Mouse (Mus musculus) CH12.LX (cell line): Measurements from ENCODE around the gene Mlana. TPM values are rescaled to one million over a fixed set of nuclear protein-coding genes. Genes with fewer than 3 reads are reported as not detected.

Source experiments
- DNase-seq: peaks from one replicate; pipeline ENCODE4 v3.0.0-alpha.2; 2013; ENCODE audit errors: extremely low read depth
- H3K27ac ChIP-seq: 2 replicates; pipeline ENCODE4 v1.5.1; 2012; ENCODE audit warnings: low read depth, mild to moderate bottlenecking, control low read depth, moderate library complexity; ENCODE audit not compliant: insufficient read depth
- H3K27me3 ChIP-seq: replicated peaks from 2 replicates; pipeline ENCODE3; 2012; ENCODE audit warnings: inconsistent platforms
- H3K36me3 ChIP-seq, 2 experiments: replicated peaks in 1 of 2; 2 replicates each; pipeline versions ENCODE3 to v1.6.1; 2012; ENCODE audit warnings: inconsistent platforms in 1 of 2, low read length in 1 of 2, mild to moderate bottlenecking in 1 of 2, mixed read lengths in 1 of 2, moderate library complexity in 1 of 2; ENCODE audit not compliant: control insufficient read depth in 1 of 2, insufficient read depth in 1 of 2
- H3K4me1 ChIP-seq, 2 experiments: 2 replicates each; pipeline ENCODE4 v1.6.1; 2012; ENCODE audit warnings: inconsistent platforms in 1 of 2, moderate library complexity in 1 of 2; ENCODE audit not compliant: insufficient read depth in 2 of 2, control insufficient read depth in 1 of 2
- H3K4me2 ChIP-seq: 2 replicates; pipeline ENCODE4 v1.6.1; 2012; ENCODE audit warnings: low read depth, mild to moderate bottlenecking, control low read depth; ENCODE audit not compliant: poor library complexity, insufficient read depth, severe bottlenecking
- H3K4me3 ChIP-seq, 3 experiments: fragments of 150-350 bp in 1 of 3; sonication (generic) in 1 of 3; replicated peaks in 1 of 3; 2 replicates each; pipeline versions ENCODE3 to v1.5.1; 2011 to 2012; ENCODE audit warnings: low read depth in 2 of 3, low read length in 2 of 3, mild to moderate bottlenecking in 2 of 3, moderate library complexity in 2 of 3, control low read depth in 1 of 3, improper control_type of control experiment in 1 of 3, inconsistent platforms in 1 of 3, mixed read lengths in 1 of 3; ENCODE audit not compliant: poor library complexity in 1 of 3
- H3K79me2 ChIP-seq: replicated peaks from 2 replicates; pipeline ENCODE4 v1.6.1; 2012; ENCODE audit warnings: mild to moderate bottlenecking, moderate library complexity; ENCODE audit not compliant: control insufficient read depth, poor library complexity, insufficient read depth, severe bottlenecking; ENCODE audit errors: extremely low read depth
- H3K9ac ChIP-seq: 2 replicates; pipeline ENCODE4 v1.6.1; 2012; ENCODE audit warnings: low read depth, mild to moderate bottlenecking, control low read depth, moderate library complexity; ENCODE audit not compliant: insufficient read depth
- H3K9me3 ChIP-seq: replicated peaks from 2 replicates; pipeline ENCODE3; 2012; ENCODE audit warnings: low read length, inconsistent platforms, mixed read lengths
- CHD1 ChIP-seq: IDR thresholded peaks from 2 replicates; pipeline ENCODE4 v1.6.1; 2012; ENCODE audit warnings: low read depth, low read length, improper control_type of control experiment, inconsistent platforms
- ELF1 ChIP-seq: IDR thresholded peaks from 2 replicates; pipeline ENCODE4 v1.6.1; 2014; ENCODE audit warnings: low read depth, mild to moderate bottlenecking, inconsistent platforms, low read length, improper control_type of control experiment
- IRF4 ChIP-seq: IDR thresholded peaks from 2 replicates; pipeline ENCODE4 v1.6.1; 2014; ENCODE audit warnings: low read depth, mild to moderate bottlenecking, inconsistent platforms, low read length, improper control_type of control experiment
- JUN ChIP-seq: IDR thresholded peaks from 2 replicates; pipeline ENCODE4 v1.6.1; 2011; ENCODE audit warnings: low read depth, mild to moderate bottlenecking, low read length, improper control_type of control experiment, moderate library complexity; ENCODE audit not compliant: insufficient read depth
- KAT2A ChIP-seq: IDR thresholded peaks from 2 replicates; pipeline ENCODE4 v1.6.1; 2012; ENCODE audit warnings: low read length, improper control_type of control experiment, inconsistent platforms; ENCODE audit not compliant: insufficient replicate concordance
- MAX ChIP-seq: IDR thresholded peaks from 2 replicates; pipeline ENCODE4 v1.6.1; 2011; ENCODE audit warnings: low read length, improper control_type of control experiment
- MAZ ChIP-seq: IDR thresholded peaks from 2 replicates; pipeline ENCODE4 v1.6.1; 2012; ENCODE audit warnings: low read depth, mild to moderate bottlenecking, inconsistent platforms, low read length, improper control_type of control experiment, moderate library complexity
- MEF2A ChIP-seq: IDR thresholded peaks from 2 replicates; pipeline ENCODE4 v1.6.1; 2014; ENCODE audit warnings: low read depth, mild to moderate bottlenecking, inconsistent platforms, low read length, improper control_type of control experiment, borderline replicate concordance
- MYC ChIP-seq: IDR thresholded peaks from 2 replicates; pipeline ENCODE4 v1.6.1; 2011; ENCODE audit warnings: low read depth, mild to moderate bottlenecking, improper control_type of control experiment, low read length
- NRF1 ChIP-seq: IDR thresholded peaks from 2 replicates; pipeline ENCODE4 v1.6.1; 2014; ENCODE audit warnings: low read depth, mild to moderate bottlenecking, inconsistent platforms, low read length, improper control_type of control experiment, moderate library complexity
- PAX5 ChIP-seq: IDR thresholded peaks from 2 replicates; pipeline ENCODE4 v1.6.1; 2012; ENCODE audit warnings: low read length, inconsistent platforms, mixed read lengths
- POLR2A ChIP-seq: IDR thresholded peaks from 2 replicates; pipeline ENCODE4 v1.6.1; 2011; ENCODE audit warnings: low read depth, mild to moderate bottlenecking, improper control_type of control experiment, low read length
- POLR2AphosphoS2 ChIP-seq: IDR thresholded peaks from 2 replicates; pipeline ENCODE4 v1.6.1; 2011; ENCODE audit warnings: low read depth, low read length, improper control_type of control experiment
- RCOR1 ChIP-seq: conservative IDR thresholded peaks from 2 replicates; pipeline ENCODE4 v1.6.1; 2012; ENCODE audit warnings: low read depth, mild to moderate bottlenecking, inconsistent platforms, low read length, improper control_type of control experiment
- SIN3A ChIP-seq: IDR thresholded peaks from 2 replicates; pipeline ENCODE4 v1.6.1; 2012; ENCODE audit warnings: low read length, improper control_type of control experiment, inconsistent platforms
- TCF12 ChIP-seq: IDR thresholded peaks from 2 replicates; pipeline ENCODE4 v1.6.1; 2014; ENCODE audit warnings: low read depth, mild to moderate bottlenecking, inconsistent platforms, low read length, improper control_type of control experiment
- USF1 ChIP-seq: IDR thresholded peaks from 2 replicates; pipeline ENCODE4 v1.6.1; 2014; ENCODE audit warnings: low read depth, mild to moderate bottlenecking, inconsistent platforms, low read length, improper control_type of control experiment
- USF2 ChIP-seq: conservative IDR thresholded peaks from 2 replicates; pipeline ENCODE4 v1.6.1; 2011; ENCODE audit warnings: low read depth, low read length, improper control_type of control experiment
- ZC3H11A ChIP-seq: IDR thresholded peaks from 2 replicates; pipeline ENCODE4 v1.6.1; 2012; ENCODE audit warnings: low read depth, mild to moderate bottlenecking, inconsistent platforms, low read length, improper control_type of control experiment
- ZMIZ1 ChIP-seq: IDR thresholded peaks from 2 replicates; pipeline ENCODE4 v1.6.1; 2012; ENCODE audit warnings: low read depth, mild to moderate bottlenecking, inconsistent platforms, low read length, improper control_type of control experiment
- dilution Hi-C: fragments of 300-500 bp; cut with MboI; formaldehyde crosslinking; loops from 2 replicates; pipeline ENCODE4 v1.14.3; 2020; ENCODE audit warnings: low sequenced_read_pairs; ENCODE audit not compliant: extremely low pct_unique_long_range_greater_than_20kb, extremely low pct_ligation_motif_present
- in situ Hi-C: fragments of 300-500 bp; cut with MboI; formaldehyde crosslinking; loops from 3 replicates; pipeline ENCODE4 v1.14.3; 2019; ENCODE audit warnings: low sequenced_read_pairs, low pct_ligation_motif_present, low pct_unique_long_range_greater_than_20kb, mixed read lengths
- polyA plus RNA-seq: library from polyadenylated mRNA; unstranded; fragments of >175 nt; gene quantifications from 2 replicates; pipeline ENCODE4 v1.2.1, GENCODE M21; 2012; ENCODE audit warnings: low read depth; ENCODE audit not compliant: insufficient read length
- total RNA-seq, 2 experiments: library from RNA; depleted of rRNA; stranded (reverse); fragments of 300-350 nt in 1 of 2; fragments of >200 nt in 1 of 2; gene quantifications; 2 replicates each; pipeline ENCODE4 v1.2.3; 2012 to 2014

Gene Mlana
- total and polyA plus RNA-seq, 3 experiments, result not detected

DNA sequence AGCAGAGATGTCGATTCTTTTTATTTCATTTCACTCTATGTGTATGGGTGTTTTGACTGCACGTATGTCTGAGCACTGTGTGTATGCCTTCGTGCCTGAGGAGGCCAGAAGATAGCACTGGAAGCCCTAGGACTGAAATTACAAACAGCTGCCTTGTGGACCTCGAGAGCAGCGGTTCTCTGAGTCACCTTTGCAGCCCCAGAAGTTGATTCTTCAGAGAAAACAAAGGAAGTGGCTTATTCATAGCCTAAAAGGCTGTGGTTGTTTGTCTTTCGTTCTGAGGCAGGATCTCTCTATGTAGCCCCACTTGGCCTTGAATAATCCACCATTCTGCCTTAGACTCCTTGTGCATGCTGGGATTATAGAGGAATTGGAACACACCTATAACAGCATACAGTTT lies 37.9 kb upstream of the Mlana start:
- Histone ChIP-seq H3K9me3 (no peaks in the 10 kb centered on the region), H3K27me3 (no peaks in the 10 kb centered on the region), H3K36me3 (no peaks in the 10 kb centered on the region), H3K4me2 (no peak overlapping the region), H3K4me1 (no peaks in the 10 kb centered on the region), H3K27ac (no peak overlapping the region), H3K79me2 (no peaks in the 10 kb centered on the region), H3K4me3 (no peak overlapping the region), H3K9ac (no peak overlapping the region)
- dilution Hi-C loops, result no loop called here
- no peak for TF ChIP-seq ZC3H11A
- TF ChIP-seq IRF4, result peak; percentile 41; the same call in 1 of the 2 replicates
- TF ChIP-seq JUN, result peak; percentile 2; the same call in 1 of the 2 replicates
- TF ChIP-seq POLR2A, result no peak
- no peak for TF ChIP-seq PAX5
- in situ Hi-C loops, result no loop called here
- DNase-seq, result no peak

DNA sequence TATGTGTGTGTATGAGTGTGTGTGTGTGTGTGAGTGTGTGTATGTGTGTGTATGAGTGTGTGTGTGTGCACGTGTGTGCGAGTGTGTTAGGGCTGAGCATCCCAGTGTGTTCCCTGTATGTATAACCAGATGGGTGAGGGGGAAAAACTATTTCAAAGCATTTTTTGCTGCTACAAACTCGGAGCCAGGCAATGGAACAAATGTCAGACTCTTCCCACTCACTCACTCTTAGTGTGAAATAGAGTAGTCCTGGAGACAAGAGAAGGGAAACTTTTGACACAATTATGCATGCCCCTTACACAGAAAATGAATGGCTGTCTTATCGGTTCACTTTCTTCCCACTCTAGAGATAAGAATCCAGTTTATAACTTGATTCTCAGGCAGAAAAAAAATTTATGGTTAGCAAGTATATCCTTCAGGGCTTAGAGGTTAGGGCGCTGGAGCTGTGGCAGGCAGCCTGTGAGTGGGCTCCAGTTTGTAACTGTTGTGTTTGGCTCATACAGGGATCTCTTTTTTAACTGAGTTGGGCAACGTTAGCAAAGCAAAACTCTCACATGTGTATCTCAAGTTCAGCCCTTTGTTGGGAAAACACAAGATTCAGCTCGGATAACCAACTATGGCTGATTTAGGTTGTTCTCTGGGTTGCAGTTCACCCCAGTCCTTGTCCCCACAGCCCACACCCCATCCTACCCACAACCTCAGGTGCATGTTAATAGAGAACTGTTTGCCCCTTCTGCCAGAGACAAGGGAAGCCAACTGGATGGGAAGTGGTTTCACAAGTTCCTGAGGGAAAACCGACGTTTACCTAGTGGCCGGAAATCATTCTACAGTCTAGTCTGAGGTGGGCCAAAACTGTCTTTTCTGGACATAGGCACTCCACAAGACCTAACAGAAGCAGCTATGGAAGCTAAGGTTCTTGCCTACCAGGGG lies 36.5 kb upstream of the Mlana start:
- Histone ChIP-seq H3K4me3 (no peak overlapping the region), H3K36me3 (no peaks in the 10 kb centered on the region), H3K27ac (no peak overlapping the region), H3K9me3 (no peaks in the 10 kb centered on the region), H3K4me1 (no peaks in the 10 kb centered on the region), H3K27me3 (no peaks in the 10 kb centered on the region), H3K9ac (no peak overlapping the region), H3K4me2 (no peak overlapping the region), H3K79me2 (no peaks in the 10 kb centered on the region)
- dilution Hi-C loops (no loop called here), in situ Hi-C loops (no loop called here)
- TF ChIP-seq MAZ, result no peak
- no peak for TF ChIP-seq ELF1
- no peak for TF ChIP-seq POLR2A
- no peak for TF ChIP-seq RCOR1
- TF ChIP-seq TCF12, result no peak
- TF ChIP-seq MEF2A, result no peak
- TF ChIP-seq MAX, result no peak
- TF ChIP-seq USF2, result no peak
- TF ChIP-seq MYC, result no peak
- TF ChIP-seq NRF1, result no peak
- no peak for TF ChIP-seq ZMIZ1
- TF ChIP-seq IRF4, result no peak
- TF ChIP-seq CHD1, result no peak
- no peak for TF ChIP-seq KAT2A
- TF ChIP-seq POLR2AphosphoS2, result no peak
- no peak for TF ChIP-seq SIN3A
- TF ChIP-seq USF1, result no peak
- no peak for DNase-seq
